Mouse (Mus musculus) lung, adult 2 months (tissue): ENCODE results near the gene Slc25a47.

Source experiments
- CTCF ChIP-seq: fragments of 200-500 bp; IDR thresholded peaks from 2 replicates; pipeline ENCODE4 v1.5.1; 2011; ENCODE audit warnings: mild to moderate bottlenecking, low read length, control low read depth; ENCODE audit not compliant: insufficient read depth
- POLR2A ChIP-seq: fragments of 200-500 bp; IDR thresholded peaks from 2 replicates; pipeline ENCODE4 v1.6.1; 2011; ENCODE audit warnings: low read depth, mild to moderate bottlenecking, control low read depth, low read length, borderline replicate concordance; ENCODE audit errors: extremely low read depth

DNA sequence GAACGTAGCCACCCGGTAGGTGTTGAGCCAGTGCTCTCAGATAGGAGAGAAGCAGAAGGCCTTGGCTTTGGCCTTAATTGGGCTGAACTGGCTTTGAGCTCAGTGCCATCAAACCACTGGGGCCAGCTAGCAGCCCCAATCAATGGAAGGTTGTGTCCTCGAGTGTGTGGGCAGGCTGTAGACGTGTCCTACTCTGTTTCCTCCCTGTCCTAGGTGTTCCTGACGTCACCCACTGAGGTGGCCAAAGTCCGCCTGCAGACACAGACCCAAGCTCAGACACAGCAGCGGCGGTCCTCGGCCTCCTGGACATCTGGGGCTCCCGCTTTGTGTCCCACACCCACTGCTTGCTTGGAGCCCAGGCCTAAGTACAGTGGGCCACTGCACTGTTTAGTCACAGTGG, 19.2 kb downstream of the Slc25a47 start:
- no peak for TF ChIP-seq CTCF
- TF ChIP-seq POLR2A: no peak
